Mouse (Mus musculus): ENCODE measurements around the gene Mars. TPM values are rescaled to one million over a fixed set of nuclear protein-coding genes. Genes with fewer than 3 reads are reported as not detected.

The Mars gene
- polyA plus RNA-seq, 1 experiment from 2014 or later: 108 TPM

GRCm38 (mm10) chr10:127327461-127328145 is 16.0 kb upstream of the Mars start:
- 46% methylated on average over 18 of the region's 18 CpGs for WGBS
- Histone ChIP-seq H3K27ac (ENCODE audit: low read depth, low read length) (no peak overlapping the region), H3K4me1 (ENCODE audit: control insufficient read depth, insufficient read depth, low read depth, low read length) (peaks cover 10% of the 10 kb centered on the region), H3K9me3 (ENCODE audit: control insufficient read depth, low read length) (0 out of 2 replicates have a peak, but pooled peaks cover 2% of the 10 kb centered on the region), H3K27me3 (replicated peaks; ENCODE audit: control insufficient read depth, insufficient read depth, low read length) (peaks cover 54% of the 10 kb centered on the region), H3K4me3 (ENCODE audit: low read length) (no peak overlapping the region), H3K9ac (ENCODE audit: low read depth, low read length) (no peak overlapping the region), H3K4me2 (ENCODE audit: low read length) (no peak overlapping the region), H3K36me3 (ENCODE audit: control insufficient read depth, insufficient read depth, low read length) (no peaks in the 10 kb centered on the region)
- no peak for ATAC-seq

GRCm38 (mm10) chr10:127326828-127327227 is 15.2 kb upstream of the Mars start:
- H3K4me3 ChIP-seq (ENCODE audit: low read length): peak overlapping the region; percentile 39
- peak overlapping the region; percentile 68 for H3K4me2 ChIP-seq (ENCODE audit: low read length)
- no peak overlapping the region for H3K27ac ChIP-seq (ENCODE audit: low read depth, low read length)
- peaks cover 10% of the 10 kb centered on the region for H3K4me1 ChIP-seq (ENCODE audit: control insufficient read depth, insufficient read depth, low read depth, low read length)
- peak overlapping the region; percentile 56 for H3K9ac ChIP-seq (ENCODE audit: low read depth, low read length)
- no peak for ATAC-seq
- H3K9me3 ChIP-seq (ENCODE audit: control insufficient read depth, low read length): 0 out of 2 replicates have a peak, but pooled peaks cover 2% of the 10 kb centered on the region
- H3K27me3 ChIP-seq (replicated peaks; ENCODE audit: control insufficient read depth, insufficient read depth, low read length): peaks cover 56% of the 10 kb centered on the region
- WGBS: 6% methylated on average over 29 of the region's 29 CpGs
- no peaks in the 10 kb centered on the region for H3K36me3 ChIP-seq (ENCODE audit: control insufficient read depth, insufficient read depth, low read length)

GRCm38 (mm10) chr10:127326017-127326801 is 14.6 kb upstream of the Mars start:
- Histone ChIP-seq H3K9ac (ENCODE audit: low read depth, low read length) (peak overlapping the region; percentile 56), H3K27me3 (replicated peaks; ENCODE audit: control insufficient read depth, insufficient read depth, low read length) (peaks cover 56% of the 10 kb centered on the region)
- under 1% methylated on average over 54 of the region's 54 CpGs for WGBS

GRCm38 (mm10) chr10:127325454-127326016 is 13.9 kb upstream of the Mars start:
- Histone ChIP-seq H3K36me3 (ENCODE audit: control insufficient read depth, insufficient read depth, low read length) (no peaks in the 10 kb centered on the region), H3K27me3 (replicated peaks; ENCODE audit: control insufficient read depth, insufficient read depth, low read length) (peaks cover 56% of the 10 kb centered on the region), H3K4me3 (ENCODE audit: low read length) (no peak overlapping the region), H3K9me3 (ENCODE audit: control insufficient read depth, low read length) (0 out of 2 replicates have a peak, but pooled peaks cover 2% of the 10 kb centered on the region), H3K27ac (ENCODE audit: low read depth, low read length) (no peak overlapping the region), H3K4me1 (ENCODE audit: control insufficient read depth, insufficient read depth, low read depth, low read length) (peaks cover 10% of the 10 kb centered on the region), H3K9ac (ENCODE audit: low read depth, low read length) (no peak overlapping the region), H3K4me2 (ENCODE audit: low read length) (no peak overlapping the region; the same call in 1 of the 2 replicates)
- WGBS: 27% methylated on average over 14 of the region's 14 CpGs
- ATAC-seq: no peak

More at GRCm38 (mm10) chr10:127326017-127326801, 14.6 kb upstream of the Mars start:
- Histone ChIP-seq H3K36me3 (ENCODE audit: control insufficient read depth, insufficient read depth, low read length) (no peaks in the 10 kb centered on the region), H3K9me3 (ENCODE audit: control insufficient read depth, low read length) (0 out of 2 replicates have a peak, but pooled peaks cover 2% of the 10 kb centered on the region), H3K4me3 (ENCODE audit: low read length) (peak overlapping the region; percentile 39), H3K4me2 (ENCODE audit: low read length) (peak overlapping the region; percentile 68), H3K27ac (ENCODE audit: low read depth, low read length) (no peak overlapping the region), H3K4me1 (ENCODE audit: control insufficient read depth, insufficient read depth, low read depth, low read length) (peaks cover 10% of the 10 kb centered on the region)
- ATAC-seq: 0 out of 2 replicates have a peak, but pooled peaks have one; percentile 19

- no peak overlapping the region for H3K4me2 ChIP-seq (ENCODE audit: low read length)
- 24% methylated on average over 3 of the region's 7 CpGs for WGBS
- no peak for ATAC-seq
Observed at GRCm38 (mm10) chr10:127324495-127324894, 12.9 kb upstream of the Mars start.

GRCm38 (mm10) chr10:127323131-127323855 is 11.7 kb upstream of the Mars start:
- WGBS: 82% methylated on average over 17 of the region's 17 CpGs
- H3K4me1 ChIP-seq (ENCODE audit: control insufficient read depth, insufficient read depth, low read depth, low read length): peaks cover 10% of the 10 kb centered on the region
- peaks cover 44% of the 10 kb centered on the region for H3K27me3 ChIP-seq (replicated peaks; ENCODE audit: control insufficient read depth, insufficient read depth, low read length)
- H3K9me3 ChIP-seq (ENCODE audit: control insufficient read depth, low read length): 0 out of 2 replicates have a peak, but pooled peaks cover 2% of the 10 kb centered on the region
- no peak for ATAC-seq
- H3K4me3 ChIP-seq (ENCODE audit: low read length): no peak overlapping the region
- H3K36me3 ChIP-seq (ENCODE audit: control insufficient read depth, insufficient read depth, low read length): no peaks in the 10 kb centered on the region
- no peak overlapping the region for H3K4me2 ChIP-seq (ENCODE audit: low read length)
- H3K9ac ChIP-seq (ENCODE audit: low read depth, low read length): no peak overlapping the region
- no peak overlapping the region for H3K27ac ChIP-seq (ENCODE audit: low read depth, low read length)

More at GRCm38 (mm10) chr10:127324495-127324894, 12.9 kb upstream of the Mars start:
- Histone ChIP-seq H3K4me3 (ENCODE audit: low read length) (no peak overlapping the region), H3K9me3 (ENCODE audit: control insufficient read depth, low read length) (0 out of 2 replicates have a peak, but pooled peaks cover 2% of the 10 kb centered on the region), H3K27ac (ENCODE audit: low read depth, low read length) (no peak overlapping the region), H3K36me3 (ENCODE audit: control insufficient read depth, insufficient read depth, low read length) (no peaks in the 10 kb centered on the region), H3K27me3 (replicated peaks; ENCODE audit: control insufficient read depth, insufficient read depth, low read length) (peaks cover 53% of the 10 kb centered on the region), H3K9ac (ENCODE audit: low read depth, low read length) (no peak overlapping the region), H3K4me1 (ENCODE audit: control insufficient read depth, insufficient read depth, low read depth, low read length) (peaks cover 10% of the 10 kb centered on the region)

GRCm38 (mm10) chr10:127322669-127323068 is 11.1 kb upstream of the Mars start:
- Histone ChIP-seq H3K9ac (ENCODE audit: low read depth, low read length) (no peak overlapping the region), H3K9me3 (ENCODE audit: control insufficient read depth, low read length) (0 out of 2 replicates have a peak, but pooled peaks cover 2% of the 10 kb centered on the region), H3K27me3 (replicated peaks; ENCODE audit: control insufficient read depth, insufficient read depth, low read length) (peaks cover 37% of the 10 kb centered on the region), H3K4me1 (ENCODE audit: control insufficient read depth, insufficient read depth, low read depth, low read length) (peaks cover 10% of the 10 kb centered on the region), H3K27ac (ENCODE audit: low read depth, low read length) (no peak overlapping the region), H3K4me2 (ENCODE audit: low read length) (no peak overlapping the region), H3K36me3 (ENCODE audit: control insufficient read depth, insufficient read depth, low read length) (no peaks in the 10 kb centered on the region), H3K4me3 (ENCODE audit: low read length) (no peak overlapping the region)
- ATAC-seq: no peak
- 85% methylated on average over 4 of the region's 4 CpGs for WGBS

- Histone ChIP-seq H3K27me3 (replicated peaks; ENCODE audit: control insufficient read depth, insufficient read depth, low read length) (peaks cover 32% of the 10 kb centered on the region), H3K27ac (ENCODE audit: low read depth, low read length) (no peak overlapping the region), H3K9me3 (ENCODE audit: control insufficient read depth, low read length) (0 out of 2 replicates have a peak, but pooled peaks cover under 1% of the 10 kb centered on the region), H3K36me3 (ENCODE audit: control insufficient read depth, insufficient read depth, low read length) (no peaks in the 10 kb centered on the region), H3K4me3 (ENCODE audit: low read length) (no peak overlapping the region), H3K4me1 (ENCODE audit: control insufficient read depth, insufficient read depth, low read depth, low read length) (peaks cover 10% of the 10 kb centered on the region), H3K9ac (ENCODE audit: low read depth, low read length) (no peak overlapping the region), H3K4me2 (ENCODE audit: low read length) (no peak overlapping the region)
- no peak for ATAC-seq
- WGBS: 66% methylated on average over 13 of the region's 13 CpGs
Observed at GRCm38 (mm10) chr10:127322178-127322577, 10.6 kb upstream of the Mars start.
